Mouse (Mus musculus): ENCODE measurements at regions not wholly inside any gene's neighbourhood (a gene's known extent, or its start where the extent isn't known, plus 50 kb on each side); places are given as distances from the start of the nearest gene placed in this dataset.

DNA sequence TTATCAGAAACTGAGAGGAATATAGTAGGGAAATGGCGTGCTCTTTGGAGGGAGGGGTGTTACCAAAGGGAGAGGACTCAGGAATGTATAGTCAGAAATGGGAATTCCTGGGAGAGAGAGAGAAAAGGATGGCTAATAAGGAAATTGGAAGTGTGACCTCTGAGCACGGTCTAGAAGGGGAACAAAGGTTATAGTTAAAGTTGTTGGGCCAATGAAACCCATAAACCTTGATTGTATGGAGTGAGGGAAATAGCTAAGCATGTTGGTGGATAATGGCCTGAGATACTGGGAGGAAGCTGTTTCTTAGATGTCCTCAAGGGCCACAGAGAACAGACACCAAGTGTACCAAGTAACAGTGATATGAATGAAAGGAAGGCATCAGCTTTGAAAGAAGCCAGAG, 294.8 kb upstream of the Klf6 start:
- TF ChIP-seq CHD2 (IDR thresholded peaks at IDR 0.05; ENCODE audit: low read depth, low read length) (no peak), ZC3H11A (IDR thresholded peaks at IDR 0.05; ENCODE audit: borderline replicate concordance, low read depth, low read length) (no peak), MAFK (IDR thresholded peaks at IDR 0.05; ENCODE audit: insufficient read depth, low read depth, low read length) (no peak), HCFC1 (IDR thresholded peaks at IDR 0.05; ENCODE audit: borderline replicate concordance, insufficient read depth, low read length) (no peak)

Data from ES-E14 (cell line).